Mouse (Mus musculus): Measurements from ENCODE around the gene Nfe2l3.

GRCm38 (mm10) chr6:51460021-51460360, 27.5 kb downstream of the Nfe2l3 start:
- TF ChIP-seq POLR2A (IDR thresholded peaks at IDR 0.05; ENCODE audit: borderline replicate concordance, insufficient read depth, low read length) (no peak), CTCF (IDR thresholded peaks at IDR 0.05; ENCODE audit: borderline replicate concordance, insufficient read depth, low read depth, low read length) (no peak)
